Mouse (Mus musculus) olfactory bulb, adult 2 months (tissue): Measurements from ENCODE around the gene Arl1. TPM values are rescaled to one million over a fixed set of nuclear protein-coding genes. Genes with fewer than 3 reads are reported as not detected.
"Not testable (repeated sequence)": the region's sequence is repeated elsewhere in the genome, so short reads cannot be mapped to it uniquely, and the experiment has no call there.

Source experiments
- H3K27ac ChIP-seq: fragments of 200-500 bp; 2 replicates; pipeline ENCODE4 v1.5.1; 2012; ENCODE audit warnings: low read depth, low read length; ENCODE audit not compliant: insufficient read depth
- H3K4me1 ChIP-seq: fragments of 200-500 bp; 2 replicates; pipeline ENCODE4 v1.6.1; 2012; ENCODE audit warnings: low read length; ENCODE audit not compliant: control insufficient read depth, insufficient read depth
- H3K4me3 ChIP-seq: fragments of 200-500 bp; 2 replicates; pipeline ENCODE4 v1.5.1; 2012; ENCODE audit warnings: mild to moderate bottlenecking, low read depth, low read length, moderate library complexity; ENCODE audit not compliant: insufficient read depth
- CTCF ChIP-seq: fragments of 200-500 bp; IDR thresholded peaks from 2 replicates; pipeline ENCODE4 v1.5.1; 2012; ENCODE audit warnings: low read depth, mild to moderate bottlenecking, low read length, moderate library complexity; ENCODE audit not compliant: insufficient read depth
- POLR2A ChIP-seq: fragments of 200-500 bp; IDR thresholded peaks from 2 replicates; pipeline ENCODE4 v1.6.1; 2012; ENCODE audit warnings: mild to moderate bottlenecking, low read depth, low read length, moderate library complexity; ENCODE audit not compliant: insufficient read depth
- WGBS: fragments of 180-500 bp; shearing (Covaris S2); methylation state at CpG from one replicate; pipeline ENCODE4 v1.1.7; 2018; 5-methylcytosine and 5-hydroxymethylcytosine counted together
- polyA plus RNA-seq: library from polyadenylated mRNA; stranded (reverse); fragments of >200 nt; gene quantifications from 2 replicates; pipeline ENCODE4 v1.2.4, GENCODE M21; 2012; ENCODE audit warnings: low replicate concordance; ENCODE audit not compliant: missing spikeins, insufficient read depth, insufficient read length

The Arl1 gene
- polyA plus RNA-seq, 1 experiment = not detected

DNA sequence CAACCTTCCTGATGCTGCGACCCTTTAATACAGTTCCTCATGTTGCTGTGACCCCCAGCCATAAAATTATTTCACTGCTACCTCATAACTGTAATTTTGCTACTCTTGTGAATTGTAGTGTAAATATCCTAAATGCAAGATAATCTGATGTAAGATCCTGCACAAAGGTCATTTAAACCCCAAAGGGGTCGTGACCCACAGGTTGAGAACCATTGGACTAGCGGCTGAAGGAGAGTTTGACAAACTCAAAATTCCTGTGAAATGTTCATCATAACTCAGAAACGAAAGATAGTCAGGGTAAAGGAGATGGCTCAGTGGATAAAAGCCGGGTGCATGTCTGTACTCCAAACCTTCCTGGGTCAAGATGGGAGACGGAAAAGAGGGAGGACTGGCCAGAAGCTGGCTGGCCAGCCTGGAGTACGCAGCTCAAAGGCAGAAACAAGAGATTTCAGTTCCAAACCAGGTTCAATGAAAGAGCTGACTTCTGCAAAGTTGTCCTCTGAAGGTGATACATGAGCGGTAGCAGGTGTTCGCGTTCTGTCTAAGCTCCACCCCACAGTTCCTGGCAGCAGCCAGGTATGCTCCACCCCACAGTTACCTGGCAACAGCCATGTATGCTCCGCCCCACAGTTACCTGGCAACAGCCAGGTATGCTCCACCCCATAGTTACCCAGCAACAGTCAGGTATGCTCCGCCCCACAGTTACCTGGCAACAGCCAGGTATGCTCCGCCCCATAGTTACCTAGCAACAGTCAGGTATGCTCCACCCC is 13.5 kb upstream of the Arl1 start:
- no peak overlapping the region for H3K27ac ChIP-seq
- 60% methylated on average over 13 of the region's 13 CpGs for WGBS
- TF ChIP-seq POLR2A = no peak
- TF ChIP-seq CTCF = no peak
- no peaks in the 10 kb centered on the region for H3K4me1 ChIP-seq
- no peak overlapping the region for H3K4me3 ChIP-seq

DNA sequence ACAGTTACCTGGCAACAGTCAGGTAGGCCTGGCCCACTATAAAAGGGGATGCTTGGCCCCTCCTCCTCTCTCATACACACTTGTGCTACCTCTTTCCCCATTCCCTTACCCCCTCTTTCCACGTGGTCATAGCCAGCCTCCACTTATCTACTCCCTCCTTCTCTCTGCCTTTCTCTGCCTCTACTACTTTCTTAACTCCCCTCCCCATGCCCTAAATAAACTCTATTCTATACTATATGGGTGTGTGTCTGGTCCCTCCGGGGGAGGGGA is 13.0 kb upstream of the Arl1 start:
- 45% methylated on average over 2 of the region's 2 CpGs for WGBS

DNA sequence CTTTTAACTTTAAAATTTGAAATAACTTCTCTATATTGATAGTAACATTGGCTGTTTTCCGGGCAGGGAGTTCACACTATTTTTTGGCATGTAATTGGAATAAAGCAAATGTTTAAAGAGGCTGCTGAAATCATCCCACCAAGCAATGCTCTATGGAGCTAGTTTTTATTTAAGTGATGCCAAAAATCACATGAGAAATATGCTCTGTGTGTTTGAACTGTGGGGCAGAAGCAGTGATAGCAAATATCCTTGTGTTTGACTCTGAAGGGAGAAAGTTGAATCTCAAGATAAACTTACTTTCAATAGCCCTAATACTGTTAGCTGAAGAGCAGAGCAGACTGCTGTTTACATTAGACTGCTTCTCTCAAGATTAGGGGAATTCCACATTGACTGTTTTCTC is 11.0 kb upstream of the Arl1 start:
- no peak for TF ChIP-seq POLR2A
- TF ChIP-seq CTCF = no peak
- H3K4me1 ChIP-seq = no peaks in the 10 kb centered on the region
- WGBS = 73% methylated on average over 1 of the region's 1 CpGs
- no peak overlapping the region for H3K27ac ChIP-seq
- no peak overlapping the region for H3K4me3 ChIP-seq

More for the DNA sequence above, 13.0 kb upstream of the Arl1 start:
- Histone ChIP-seq H3K4me3 (no peak overlapping the region), H3K4me1 (no peaks in the 10 kb centered on the region), H3K27ac (no peak overlapping the region)
- no peak for TF ChIP-seq POLR2A
- TF ChIP-seq CTCF = no peak

DNA sequence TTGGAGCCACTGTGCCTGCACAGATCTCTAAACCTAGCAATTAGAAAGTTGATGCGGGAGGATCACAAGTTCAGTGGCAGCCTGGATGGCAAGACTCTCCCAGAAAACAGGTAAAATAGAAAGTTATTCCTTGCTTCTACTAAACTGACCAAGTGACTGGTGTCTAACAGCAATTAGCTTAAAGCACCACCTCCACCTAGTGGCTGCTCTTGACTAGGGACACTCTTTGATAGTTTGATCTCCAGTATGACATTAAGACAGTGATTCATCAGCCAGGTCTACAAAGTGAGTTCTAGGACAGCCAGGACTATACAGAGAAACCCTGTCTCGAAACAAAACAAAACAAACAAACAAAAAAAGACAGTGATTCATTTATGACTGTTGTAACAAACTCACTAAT is 5.3 kb upstream of the Arl1 start:
- 60% methylated on average over 2 of the region's 2 CpGs for WGBS
- TF ChIP-seq POLR2A = no peak
- no peak for TF ChIP-seq CTCF
- Histone ChIP-seq H3K27ac (no peak overlapping the region), H3K4me3 (no peak overlapping the region), H3K4me1 (peaks cover 2% of the 10 kb centered on the region; the same call in 1 of the 2 replicates)

DNA sequence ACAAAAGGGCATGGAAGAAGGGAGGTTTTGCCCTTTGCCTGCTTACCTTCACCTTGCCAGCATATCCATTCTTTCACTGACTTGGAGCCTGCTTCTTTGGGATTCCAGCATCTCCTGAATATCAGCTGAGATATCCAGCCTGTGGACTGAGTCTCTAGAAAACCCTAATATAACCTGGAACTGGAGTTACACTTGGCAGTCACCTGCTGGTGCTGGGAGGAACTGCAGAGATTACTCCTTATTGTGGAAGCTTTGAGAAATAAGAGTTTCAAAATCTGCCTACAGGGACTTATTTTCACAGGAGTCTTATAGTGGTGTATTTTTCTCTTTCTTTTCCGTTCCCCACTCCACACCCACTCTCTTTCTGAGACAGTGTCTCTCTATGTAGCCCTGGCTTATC is 3.5 kb upstream of the Arl1 start:
- H3K4me3 ChIP-seq = no peak overlapping the region
- 38% methylated on average over 1 of the region's 1 CpGs for WGBS
- H3K27ac ChIP-seq = no peak overlapping the region
- TF ChIP-seq CTCF (no peak), POLR2A (no peak)
- H3K4me1 ChIP-seq = peaks cover 5% of the 10 kb centered on the region; the same call in 1 of the 2 replicates

DNA sequence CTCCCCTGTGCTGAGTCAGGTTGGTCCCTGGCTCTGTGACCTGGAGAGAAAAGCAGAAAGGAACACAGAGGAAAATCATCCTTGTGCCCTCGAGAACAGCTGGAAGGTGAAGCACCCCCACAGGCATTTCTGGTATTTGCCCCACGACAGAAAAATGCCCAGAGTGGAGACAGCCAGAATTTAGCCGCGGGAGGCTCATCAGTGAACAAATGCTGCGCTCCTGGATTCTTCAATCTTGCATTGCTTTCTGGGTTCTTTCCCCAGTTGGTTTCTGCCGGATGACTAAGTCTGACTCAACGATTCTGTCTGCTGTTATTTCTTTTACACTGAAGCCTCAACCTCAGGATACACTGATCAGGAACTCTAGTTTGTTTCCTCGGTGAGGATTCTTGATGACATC is 2.5 kb upstream of the Arl1 start:
- WGBS = 47% methylated on average over 8 of the region's 8 CpGs
- TF ChIP-seq CTCF (no peak), POLR2A (no peak)
- Histone ChIP-seq H3K27ac (no peak overlapping the region), H3K4me1 (peaks cover 5% of the 10 kb centered on the region; the same call in 1 of the 2 replicates), H3K4me3 (no peak overlapping the region)

DNA sequence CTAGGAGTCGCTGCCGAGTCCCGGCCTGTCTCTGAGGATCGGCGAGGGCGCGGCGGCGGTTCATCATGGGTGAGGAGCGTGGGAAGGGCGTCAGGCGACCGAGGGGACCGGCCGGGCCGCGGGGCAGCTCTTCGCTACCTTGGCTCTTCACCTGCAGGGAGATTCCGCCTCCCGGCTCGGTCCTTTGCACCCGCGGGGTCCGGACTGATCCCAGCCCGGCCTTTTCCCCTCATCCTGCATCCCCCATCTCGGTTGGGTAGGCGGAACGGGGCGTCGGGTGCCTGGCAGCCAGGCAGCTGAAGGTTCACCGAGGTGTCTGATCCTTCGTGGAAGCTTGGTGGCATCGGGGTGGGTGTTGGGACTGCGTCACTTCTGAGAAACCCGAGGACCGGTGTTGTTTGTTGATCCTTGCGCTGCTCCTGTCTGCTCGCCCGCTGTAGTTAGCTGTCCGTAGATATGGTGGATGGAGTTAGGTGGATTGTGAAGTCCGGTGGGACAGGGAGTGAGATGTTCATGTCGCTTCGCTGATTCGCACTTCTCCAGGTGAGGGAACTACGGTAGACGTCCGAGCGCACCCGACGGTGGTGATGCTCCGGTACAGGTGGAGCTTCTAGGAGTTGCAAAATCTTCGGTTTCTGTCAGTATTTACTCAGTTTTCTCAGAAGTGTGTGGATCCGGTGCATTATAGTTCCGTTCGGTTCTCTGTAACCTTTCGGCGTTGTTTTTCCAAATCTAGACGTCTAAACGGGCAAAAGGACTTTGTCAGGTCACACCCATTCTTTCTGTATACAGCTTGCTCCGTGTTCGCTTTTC is 1.0 kb downstream of the Arl1 start:
- TF ChIP-seq CTCF (no peak), POLR2A (no peak)
- peak overlapping the region; percentile 77 for H3K4me3 ChIP-seq
- peak overlapping the region; percentile 31; the same call in 1 of the 2 replicates for H3K27ac ChIP-seq
- WGBS = 1% methylated on average over 61 of the region's 61 CpGs
- H3K4me1 ChIP-seq = peaks cover 5% of the 10 kb centered on the region; the same call in 1 of the 2 replicates

DNA sequence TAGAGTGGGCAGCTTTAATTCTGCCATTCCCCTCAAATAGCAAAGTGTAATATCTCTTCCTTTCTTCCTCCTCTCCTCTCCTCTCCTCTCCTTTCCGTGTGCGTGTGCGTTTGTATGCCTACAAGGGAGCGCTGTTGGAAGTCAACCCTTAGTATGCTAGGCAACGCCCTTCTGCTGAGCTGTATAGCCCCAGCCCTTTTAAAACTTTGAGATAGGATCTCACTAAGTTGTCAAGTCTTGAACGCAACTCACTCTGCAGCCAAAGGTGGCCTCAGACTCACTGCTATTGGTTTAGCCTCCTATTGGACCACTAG is 1.6 kb downstream of the Arl1 start:
- H3K27ac ChIP-seq = no peak overlapping the region
- TF ChIP-seq CTCF = no peak
- no peak for TF ChIP-seq POLR2A

DNA sequence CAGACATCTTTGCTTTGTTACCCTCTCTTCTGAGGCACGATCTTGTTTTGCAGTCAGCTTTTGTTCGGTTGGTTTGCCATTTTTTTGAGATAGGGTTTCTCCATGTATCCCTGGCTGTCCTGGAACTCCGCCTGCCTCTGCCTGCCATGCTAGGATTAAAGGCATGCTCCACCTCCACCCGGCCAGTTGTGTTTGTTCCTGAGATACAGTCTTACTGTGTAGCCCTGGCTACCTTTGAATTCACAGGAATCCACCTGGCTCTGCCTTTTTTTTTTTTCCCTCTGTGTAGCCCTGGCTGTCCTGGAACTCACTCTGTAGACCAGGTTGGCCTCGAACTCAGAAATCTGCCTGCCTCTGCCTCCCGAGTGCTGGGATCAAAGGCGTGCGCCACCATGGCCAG is 8.4 kb downstream of the Arl1 start:
- not testable (repeated sequence) for H3K4me3 ChIP-seq, H3K4me1 ChIP-seq, H3K27ac ChIP-seq
- WGBS = 97% methylated on average over 8 of the region's 8 CpGs

More for the DNA sequence above, 1.6 kb downstream of the Arl1 start:
- Histone ChIP-seq H3K4me3 (peak overlapping the region; percentile 77), H3K4me1 (peaks cover 5% of the 10 kb centered on the region; the same call in 1 of the 2 replicates)
- 5% methylated on average over 6 of the region's 6 CpGs for WGBS
